Mouse (Mus musculus) CD4-positive, CD25-positive, alpha-beta regulatory T cell, adult 4 months (primary cell): Measurements from ENCODE around the gene Ttc38. TPM values are rescaled to one million over a fixed set of nuclear protein-coding genes. Genes with fewer than 3 reads are reported as not detected.

Experiments
- ATAC-seq: one replicate; pipeline ENCODE4 v1.8.0; 2017
- polyA plus RNA-seq, 2 experiments: library from polyadenylated mRNA; unstranded; fragments of 100-300 nt; shearing (Covaris generic); gene quantifications; one replicate each; pipeline ENCODE4 v1.2.1; 2017

Gene Ttc38
- 10 to 100 TPM; 17.6 to 22.4 TPM for polyA plus RNA-seq

DNA sequence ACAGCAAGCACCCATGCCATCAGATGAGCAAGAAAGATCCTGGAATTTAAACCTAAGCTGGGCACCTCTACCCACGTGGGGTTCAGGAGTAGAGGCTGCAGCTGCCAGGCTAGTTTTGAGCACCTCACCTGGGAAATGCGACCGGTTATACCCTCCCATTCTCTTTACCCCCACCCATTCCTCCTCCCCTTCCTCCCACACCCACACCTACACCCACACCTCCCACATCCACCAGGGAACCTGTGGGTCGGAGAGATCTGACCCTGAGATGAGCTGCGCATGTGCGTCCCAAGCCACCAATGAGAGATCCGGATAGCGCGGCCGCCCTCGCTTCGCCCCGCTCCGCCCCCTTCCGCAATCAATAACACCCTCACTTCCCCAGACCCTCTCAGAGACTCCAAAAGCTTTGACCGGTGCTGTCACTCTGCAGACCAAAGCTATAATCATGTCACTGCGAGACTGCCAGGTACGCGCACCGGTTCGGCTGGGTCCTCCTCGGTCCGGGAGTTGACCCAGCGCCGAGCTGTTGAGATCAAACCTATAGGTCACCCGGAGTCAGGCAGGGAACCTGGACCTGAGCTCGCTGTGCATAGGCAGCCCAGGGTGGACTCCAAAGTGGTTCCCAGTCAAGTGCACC lies at the start of gene Ttc38:
TSS of gene Ttc38 (plus strand) at position 353 of the 637 bp plus-strand sequence.
- ATAC-seq = peak; percentile 95

GRCm38 (mm10) chr15:85783146-85783545 lies 49.0 kb upstream of the Ttc38 start:
- no peak for ATAC-seq

DNA sequence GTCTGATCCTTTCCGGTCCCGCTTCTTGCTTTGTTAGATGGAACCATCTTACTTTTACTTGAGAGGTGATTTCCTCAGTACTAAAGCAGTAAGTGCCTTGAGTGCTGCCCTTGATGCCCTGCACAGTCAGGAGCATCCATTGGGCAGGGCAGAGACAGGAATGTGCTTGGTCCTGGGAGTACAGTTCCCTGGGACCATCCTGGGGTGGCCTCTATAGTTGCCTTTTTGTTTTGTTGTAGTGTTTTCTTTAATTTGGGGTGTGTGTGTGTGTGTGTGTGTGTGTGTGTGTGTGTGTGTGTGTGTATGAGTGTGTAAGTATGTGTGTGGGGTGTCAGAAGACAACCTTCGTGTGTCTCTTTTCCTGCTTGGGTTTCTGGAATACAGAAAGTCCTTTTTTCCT lies 47.8 kb upstream of the Ttc38 start:
- no peak for ATAC-seq

GRCm38 (mm10) chr15:85786711-85787110 lies 45.4 kb upstream of the Ttc38 start:
- no peak for ATAC-seq

DNA sequence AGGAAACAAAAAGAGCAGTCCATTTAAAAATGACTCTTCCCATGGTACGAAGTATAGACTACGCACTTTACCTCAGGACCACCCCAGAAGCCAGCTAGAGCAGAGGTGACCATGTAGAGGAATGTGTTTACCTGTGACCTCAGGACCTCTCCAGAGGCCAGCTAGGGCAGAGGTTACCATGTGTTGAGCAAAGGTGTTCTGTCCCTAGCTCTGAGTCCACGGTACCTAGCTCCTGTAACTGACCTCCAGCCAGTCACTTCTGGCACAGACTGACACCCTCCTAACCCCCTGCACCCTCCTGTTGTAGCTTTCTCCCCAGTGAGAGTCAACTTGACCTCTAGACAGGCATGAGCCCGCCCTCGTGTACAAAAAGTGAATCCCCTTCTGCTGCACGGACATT lies 44.6 kb upstream of the Ttc38 start:
- no peak for ATAC-seq

DNA sequence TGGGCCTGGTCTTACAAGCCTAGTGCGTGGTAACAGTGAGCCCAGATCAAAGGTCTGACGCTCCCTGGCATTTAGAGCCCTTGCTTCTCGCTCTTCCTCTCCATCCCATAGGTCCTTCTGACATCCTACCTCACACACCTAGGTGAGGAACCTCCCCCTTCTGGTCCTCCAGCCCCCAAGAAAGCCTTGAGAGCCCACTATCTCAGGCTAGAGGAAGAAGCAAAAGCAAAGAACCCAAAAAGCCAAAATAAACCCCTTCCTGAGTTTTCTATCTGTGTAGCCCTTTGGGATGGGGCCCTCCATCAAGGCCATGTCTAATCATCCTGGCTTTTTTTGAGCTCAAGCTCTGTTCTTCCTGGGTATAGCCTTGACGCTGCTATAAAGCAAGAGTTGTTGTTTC lies 44.1 kb upstream of the Ttc38 start:
- no peak for ATAC-seq

DNA sequence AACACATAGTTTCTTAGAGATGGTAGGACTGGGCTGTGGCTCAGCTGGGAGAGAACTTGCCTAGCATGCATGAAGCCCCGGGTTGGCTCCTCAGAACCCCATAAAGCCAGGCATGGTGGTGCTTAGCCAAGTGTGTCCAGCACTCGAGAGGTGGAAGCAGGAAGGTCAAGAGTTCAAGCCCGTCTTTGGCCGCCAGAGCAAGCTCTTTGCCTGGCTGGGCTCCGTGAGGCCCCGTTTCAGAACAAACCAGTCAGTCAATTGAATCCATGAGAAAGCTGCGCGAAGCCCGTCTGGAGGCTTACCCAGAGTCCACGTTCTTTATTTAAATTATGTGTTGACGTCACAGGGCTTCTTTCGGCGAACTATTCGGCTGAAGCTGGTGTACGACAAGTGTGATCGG lies 43.5 kb upstream of the Ttc38 start:
- ATAC-seq = no peak

DNA sequence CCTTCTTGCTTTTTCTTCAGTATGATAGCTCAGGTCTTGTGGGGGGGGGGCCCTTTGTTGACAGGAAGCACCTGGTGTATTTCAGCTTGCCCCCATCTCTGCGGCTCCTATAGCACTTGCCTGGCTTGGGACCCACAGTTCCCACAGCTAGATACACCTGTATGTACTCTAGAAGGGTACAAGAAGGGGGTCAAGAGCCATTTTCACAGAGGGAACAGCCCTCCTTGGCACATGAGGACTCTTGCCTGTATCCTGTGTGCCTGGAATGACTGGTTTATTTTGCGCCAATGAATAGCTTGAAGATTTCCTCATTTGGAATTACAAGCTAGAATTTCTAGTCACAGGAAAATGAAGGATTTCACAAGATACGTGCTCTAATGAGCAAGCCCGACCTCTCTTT lies 40.7 kb upstream of the Ttc38 start:
- ATAC-seq = no peak

GRCm38 (mm10) chr15:85792819-85793218 lies 39.3 kb upstream of the Ttc38 start:
- no peak for ATAC-seq

GRCm38 (mm10) chr15:85795516-85795915 lies 36.6 kb upstream of the Ttc38 start:
- ATAC-seq = no peak

GRCm38 (mm10) chr15:85798676-85799075 lies 33.4 kb upstream of the Ttc38 start:
- no peak for ATAC-seq

DNA sequence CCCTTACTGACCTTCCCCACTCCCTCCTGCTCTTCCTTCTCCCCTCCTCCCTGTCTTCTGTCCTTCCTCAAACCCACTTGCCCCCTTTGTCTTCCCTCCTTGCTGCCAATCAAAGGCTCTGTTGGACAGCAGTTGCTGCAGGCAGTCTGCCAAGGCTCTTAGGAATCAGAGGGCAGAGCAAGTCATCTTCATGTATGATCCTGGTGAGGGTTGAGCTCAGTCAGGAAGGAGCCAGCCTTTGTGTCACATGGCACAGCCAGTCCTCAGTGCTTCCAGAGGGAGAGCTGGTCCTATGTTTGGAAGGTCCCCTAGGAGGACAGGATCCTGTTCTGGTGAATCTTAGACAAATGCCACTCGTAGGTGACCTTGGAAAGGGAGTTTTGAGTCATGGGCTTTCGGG lies 29.2 kb upstream of the Ttc38 start:
- ATAC-seq = no peak

GRCm38 (mm10) chr15:85806886-85807285 lies 25.2 kb upstream of the Ttc38 start:
- ATAC-seq = no peak

DNA sequence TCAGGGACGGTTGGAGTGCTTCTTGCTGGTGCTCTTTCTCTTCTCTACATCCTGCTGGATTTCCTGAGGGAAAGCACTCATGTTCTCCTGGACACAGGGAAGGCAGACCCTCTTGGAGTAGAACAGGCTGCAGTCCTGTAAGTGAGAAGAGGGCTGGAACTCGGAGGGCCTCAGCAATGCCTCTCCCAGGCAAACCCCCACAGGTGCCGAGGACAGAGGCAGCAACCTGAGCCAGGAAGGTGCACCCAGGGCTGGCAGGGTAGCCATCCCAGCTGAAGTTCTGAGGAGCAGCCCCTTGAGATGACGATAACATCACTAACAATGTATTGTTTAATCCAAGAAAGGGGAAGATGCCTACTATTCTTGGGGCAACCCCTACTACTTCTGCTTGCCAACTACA lies 24.7 kb upstream of the Ttc38 start:
- ATAC-seq = no peak

DNA sequence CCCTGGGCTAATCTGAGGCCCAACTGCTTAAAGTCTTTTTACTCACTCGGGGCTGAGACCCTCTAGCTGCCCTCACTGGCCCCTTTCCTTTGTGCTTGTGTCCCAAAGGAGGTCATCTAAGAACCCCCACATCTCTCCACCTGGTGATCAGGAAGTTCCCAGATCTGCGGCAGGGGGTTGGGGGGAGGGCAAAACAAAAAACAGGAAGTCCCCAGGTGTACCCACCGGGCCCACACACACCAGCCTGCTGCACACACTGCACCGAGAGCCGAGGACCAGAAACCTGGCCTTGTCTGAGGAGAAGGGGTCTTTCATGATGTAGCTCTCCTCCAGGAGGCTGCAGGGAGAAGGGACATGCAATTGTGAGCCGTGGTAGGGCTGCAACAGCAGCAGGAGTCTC lies 24.1 kb upstream of the Ttc38 start:
- ATAC-seq = no peak

- ATAC-seq = no peak
Observed at GRCm38 (mm10) chr15:85808434-85808833, 23.7 kb upstream of the Ttc38 start.

GRCm38 (mm10) chr15:85809091-85809490 lies 23.0 kb upstream of the Ttc38 start:
- no peak for ATAC-seq

DNA sequence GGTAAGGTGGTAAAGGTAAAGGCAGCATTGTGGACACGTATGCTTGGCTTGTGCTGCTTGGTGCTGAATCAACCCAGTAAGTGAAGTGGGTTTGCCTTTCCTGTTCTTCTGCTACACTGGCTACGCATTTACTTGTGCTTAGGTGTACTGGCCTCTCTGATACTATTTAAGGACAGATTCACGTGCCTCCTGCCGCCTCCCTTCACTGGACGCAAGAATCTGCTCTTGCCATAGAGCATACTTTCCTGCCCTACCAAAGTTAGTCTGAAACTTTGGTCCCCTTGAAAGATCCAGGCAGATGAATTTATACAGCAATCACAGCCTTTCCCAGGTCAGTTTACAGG lies 21.7 kb upstream of the Ttc38 start:
- ATAC-seq = no peak

DNA sequence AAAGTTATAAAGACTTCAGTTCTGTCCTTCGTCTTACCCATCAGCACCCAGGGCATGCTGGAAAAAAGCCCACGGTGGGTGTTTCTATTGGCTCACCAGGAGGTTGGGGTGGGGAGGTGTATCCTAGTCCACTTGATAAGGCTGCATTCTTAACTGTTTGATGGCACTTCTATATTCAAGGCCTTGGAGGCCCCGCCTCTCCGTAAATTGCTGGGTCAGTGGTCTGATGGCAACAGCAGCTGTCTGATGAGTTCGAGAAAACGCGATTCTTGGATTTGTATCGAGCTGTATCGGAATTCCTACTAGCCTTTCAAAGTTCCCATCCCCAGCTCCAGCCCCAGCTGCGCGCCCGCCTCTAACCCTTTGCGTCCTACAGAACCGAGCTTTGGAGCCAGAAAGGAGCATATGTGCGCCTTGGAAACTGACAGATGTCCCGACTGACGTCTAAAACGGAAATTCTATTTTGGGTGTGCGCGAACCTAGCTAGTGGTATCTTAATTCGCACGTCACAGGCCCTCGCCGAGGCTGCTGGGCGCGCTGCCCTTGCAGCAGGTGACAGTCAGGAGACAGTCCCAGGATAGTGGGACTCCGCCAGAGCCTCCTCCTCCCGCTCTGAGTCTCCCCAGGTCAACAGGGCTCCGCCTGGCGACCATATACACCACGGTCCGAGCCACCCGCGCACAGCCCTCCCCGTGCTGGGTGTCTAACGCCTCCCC lies 21.1 kb upstream of the Ttc38 start:
- peak; percentile 61 for ATAC-seq

- peak; percentile 92 for ATAC-seq
Observed at GRCm38 (mm10) chr15:85811535-85812277, 20.4 kb upstream of the Ttc38 start, which contains the start of gene Cdpf1. Cdpf1 (minus strand) TSS chr15:85811697.

DNA sequence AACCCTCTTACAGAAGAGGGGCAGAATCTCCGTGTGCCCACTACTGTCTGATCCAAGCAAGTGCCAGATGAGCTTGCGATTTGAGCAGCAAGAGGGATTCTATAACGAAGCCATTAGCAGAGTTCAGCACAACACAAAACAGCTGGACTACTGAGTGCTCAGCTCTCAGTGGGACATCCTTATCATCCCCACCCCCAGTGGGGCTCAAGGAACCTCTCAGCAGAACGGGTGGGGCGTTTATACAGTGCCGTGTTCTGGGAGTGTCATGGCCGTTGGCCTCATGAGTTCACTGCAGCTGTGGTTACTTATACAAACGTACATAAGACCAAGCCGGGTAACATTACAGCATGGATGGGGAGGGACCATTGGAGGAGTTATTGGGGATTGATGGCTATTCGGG lies 18.7 kb upstream of the Ttc38 start:
- ATAC-seq = no peak

- ATAC-seq = no peak
Observed at GRCm38 (mm10) chr15:85821203-85822010, 10.7 kb upstream of the Ttc38 start, which contains the start of gene Pkdrej. Pkdrej (minus strand) TSS chr15:85821734.

GRCm38 (mm10) chr15:85822011-85822359 lies 10.1 kb upstream of the Ttc38 start:
- ATAC-seq = no peak
